Mouse (Mus musculus): ENCODE measurements around the gene Socs4. TPM values are rescaled to one million over a fixed set of nuclear protein-coding genes. Genes with fewer than 3 reads are reported as not detected.

Socs4 gene
- polyA plus RNA-seq, 1 experiment from 2014 or later, result 1.9 TPM

GRCm38 (mm10) chr14:47287021-47287420, 10.3 kb downstream of the Socs4 start:
- whole genome bisulfite sequencing, result 83% methylated on average over 5 of the region's 5 CpGs
- no peak overlapping the region for H3K4me3 ChIP-seq
- H3K27me3 ChIP-seq, result no peaks in the 10 kb centered on the region
- H3K9me3 ChIP-seq (replicated peaks), result no peaks in the 10 kb centered on the region
- H3K36me3 ChIP-seq, result peaks cover 9% of the 10 kb centered on the region; the same call in 1 of the 2 replicates
- H3K9ac ChIP-seq, result no peak overlapping the region
- no peak overlapping the region for H3K27ac ChIP-seq
- no peak for ATAC-seq (replicated peaks; ENCODE audit: insufficient number of reproducible peaks, insufficient read depth, low FRiP score, low read depth)
- no peak overlapping the region for H3K4me2 ChIP-seq
- H3K4me1 ChIP-seq (replicated peaks), result 0 out of 2 replicates have a peak, but pooled peaks cover 3% of the 10 kb centered on the region

GRCm38 (mm10) chr14:47291772-47292171, 15.0 kb downstream of the Socs4 start:
- ATAC-seq (replicated peaks; ENCODE audit: insufficient number of reproducible peaks, insufficient read depth, low FRiP score, low read depth), result no peak
- H3K4me3 ChIP-seq, result no peak overlapping the region
- H3K9me3 ChIP-seq (replicated peaks), result no peaks in the 10 kb centered on the region
- H3K27me3 ChIP-seq, result no peaks in the 10 kb centered on the region
- H3K4me1 ChIP-seq (replicated peaks), result no peaks in the 10 kb centered on the region
- WGBS, result 73% methylated on average over 1 of the region's 1 CpGs
- H3K27ac ChIP-seq, result no peak overlapping the region
- H3K9ac ChIP-seq, result no peak overlapping the region
- peaks cover 9% of the 10 kb centered on the region; the same call in 1 of the 2 replicates for H3K36me3 ChIP-seq
- no peak overlapping the region for H3K4me2 ChIP-seq

- no peak for ATAC-seq (replicated peaks; ENCODE audit: insufficient number of reproducible peaks, insufficient read depth, low FRiP score, low read depth)
- Histone ChIP-seq H3K4me1 (replicated peaks) (peaks cover 7% of the 10 kb centered on the region), H3K27ac (no peak overlapping the region), H3K4me2 (no peak overlapping the region), H3K4me3 (no peak overlapping the region), H3K9ac (no peak overlapping the region), H3K36me3 (peaks cover 9% of the 10 kb centered on the region; the same call in 1 of the 2 replicates), H3K27me3 (no peaks in the 10 kb centered on the region), H3K9me3 (replicated peaks) (no peaks in the 10 kb centered on the region)
- WGBS, result 61% methylated on average over 4 of the region's 4 CpGs
Observed at GRCm38 (mm10) chr14:47294136-47294535, 17.4 kb downstream of the Socs4 start.

- Histone ChIP-seq H3K27me3 (no peaks in the 10 kb centered on the region), H3K27ac (no peak overlapping the region), H3K9ac (no peak overlapping the region), H3K4me1 (replicated peaks) (peaks cover 21% of the 10 kb centered on the region), H3K36me3 (no peaks in the 10 kb centered on the region), H3K4me2 (no peak overlapping the region), H3K9me3 (replicated peaks) (no peaks in the 10 kb centered on the region), H3K4me3 (no peak overlapping the region)
- no peak for ATAC-seq (replicated peaks; ENCODE audit: insufficient number of reproducible peaks, insufficient read depth, low FRiP score, low read depth)
- WGBS, result 55% methylated on average over 2 of the region's 2 CpGs
Observed at GRCm38 (mm10) chr14:47296232-47296631, 19.5 kb downstream of the Socs4 start.

GRCm38 (mm10) chr14:47297785-47298407, 21.2 kb downstream of the Socs4 start, which contains the start of gene Mapk1ip1l:
TSS of gene Mapk1ip1l (plus strand) at chr14:47298266.
- Histone ChIP-seq H3K4me1 (replicated peaks) (peaks cover 22% of the 10 kb centered on the region), H3K4me3 (peak within 1 kb of the TSS; percentile 100), H3K4me2 (peak within 1 kb of the TSS; percentile 65), H3K9ac (peak within 1 kb of the TSS; percentile 99), H3K36me3 (no peaks in the 10 kb centered on the region), H3K9me3 (replicated peaks) (no peaks in the 10 kb centered on the region), H3K27ac (peak within 1 kb of the TSS; percentile 98), H3K27me3 (no peaks in the 10 kb centered on the region)
- ATAC-seq (replicated peaks; ENCODE audit: insufficient number of reproducible peaks, insufficient read depth, low FRiP score, low read depth), result peak; percentile 92
- under 1% methylated on average over 34 of the region's 34 CpGs for WGBS

- peak; percentile 73 for ATAC-seq (replicated peaks; ENCODE audit: insufficient number of reproducible peaks, insufficient read depth, low FRiP score, low read depth)
- H3K27ac ChIP-seq, result peak overlapping the region; percentile 98
- peak overlapping the region; percentile 100 for H3K4me3 ChIP-seq
- H3K36me3 ChIP-seq, result no peaks in the 10 kb centered on the region
- no peaks in the 10 kb centered on the region for H3K9me3 ChIP-seq (replicated peaks)
- 0% methylated on average over 21 of the region's 38 CpGs for WGBS
- peaks cover 25% of the 10 kb centered on the region for H3K4me1 ChIP-seq (replicated peaks)
- H3K4me2 ChIP-seq, result peak overlapping the region; percentile 65
- no peaks in the 10 kb centered on the region for H3K27me3 ChIP-seq
- peak overlapping the region; percentile 99 for H3K9ac ChIP-seq
Observed at GRCm38 (mm10) chr14:47298408-47298792, 21.7 kb downstream of the Socs4 start.

GRCm38 (mm10) chr14:47298819-47299261, 22.1 kb downstream of the Socs4 start:
- Histone ChIP-seq H3K27me3 (no peaks in the 10 kb centered on the region), H3K4me2 (peak overlapping the region; percentile 65), H3K4me1 (replicated peaks) (peaks cover 25% of the 10 kb centered on the region), H3K27ac (peak overlapping the region; percentile 98), H3K9me3 (replicated peaks) (no peaks in the 10 kb centered on the region), H3K9ac (peak overlapping the region; percentile 99), H3K4me3 (peak overlapping the region; percentile 100), H3K36me3 (no peaks in the 10 kb centered on the region)
- under 1% methylated on average over 15 of the region's 15 CpGs for WGBS
- ATAC-seq (replicated peaks; ENCODE audit: insufficient number of reproducible peaks, insufficient read depth, low FRiP score, low read depth), result peak; percentile 24; the same call in 1 of the 2 replicates

- no peak overlapping the region for H3K4me3 ChIP-seq
- H3K9ac ChIP-seq, result no peak overlapping the region
- ATAC-seq (replicated peaks; ENCODE audit: insufficient number of reproducible peaks, insufficient read depth, low FRiP score, low read depth), result no peak
- no peaks in the 10 kb centered on the region for H3K9me3 ChIP-seq (replicated peaks)
- H3K27ac ChIP-seq, result no peak overlapping the region
- H3K36me3 ChIP-seq, result no peaks in the 10 kb centered on the region
- H3K4me1 ChIP-seq (replicated peaks), result peaks cover 20% of the 10 kb centered on the region
- no peaks in the 10 kb centered on the region for H3K27me3 ChIP-seq
- H3K4me2 ChIP-seq, result no peak overlapping the region
- 79% methylated on average over 14 of the region's 14 CpGs for WGBS
Observed at GRCm38 (mm10) chr14:47302885-47303680, 26.4 kb downstream of the Socs4 start.

GRCm38 (mm10) chr14:47304814-47305405, 28.2 kb downstream of the Socs4 start:
- H3K4me1 ChIP-seq (replicated peaks), result peaks cover 11% of the 10 kb centered on the region
- no peaks in the 10 kb centered on the region for H3K27me3 ChIP-seq
- no peak for ATAC-seq (replicated peaks; ENCODE audit: insufficient number of reproducible peaks, insufficient read depth, low FRiP score, low read depth)
- no peak overlapping the region for H3K27ac ChIP-seq
- no peak overlapping the region for H3K4me2 ChIP-seq
- no peaks in the 10 kb centered on the region for H3K9me3 ChIP-seq (replicated peaks)
- H3K9ac ChIP-seq, result no peak overlapping the region
- H3K4me3 ChIP-seq, result no peak overlapping the region
- H3K36me3 ChIP-seq, result no peaks in the 10 kb centered on the region
- WGBS, result 81% methylated on average over 6 of the region's 6 CpGs

- 86% methylated on average over 4 of the region's 4 CpGs for WGBS
- Histone ChIP-seq H3K27me3 (no peaks in the 10 kb centered on the region), H3K9me3 (replicated peaks) (no peaks in the 10 kb centered on the region), H3K36me3 (peaks cover 10% of the 10 kb centered on the region), H3K4me3 (no peak overlapping the region), H3K4me2 (no peak overlapping the region), H3K27ac (no peak overlapping the region), H3K9ac (no peak overlapping the region), H3K4me1 (replicated peaks) (peaks cover 4% of the 10 kb centered on the region; the same call in 1 of the 2 replicates)
- no peak for ATAC-seq (replicated peaks; ENCODE audit: insufficient number of reproducible peaks, insufficient read depth, low FRiP score, low read depth)
Observed at GRCm38 (mm10) chr14:47305933-47306332, 29.2 kb downstream of the Socs4 start.

- WGBS, result 87% methylated on average over 3 of the region's 3 CpGs
Observed at GRCm38 (mm10) chr14:47307669-47308068, 30.9 kb downstream of the Socs4 start.

More at GRCm38 (mm10) chr14:47307669-47308068, 30.9 kb downstream of the Socs4 start:
- Histone ChIP-seq H3K9ac (no peak overlapping the region), H3K9me3 (replicated peaks) (no peaks in the 10 kb centered on the region), H3K4me3 (no peak overlapping the region), H3K4me1 (replicated peaks) (peaks cover 4% of the 10 kb centered on the region; the same call in 1 of the 2 replicates), H3K36me3 (peaks cover 24% of the 10 kb centered on the region), H3K4me2 (no peak overlapping the region), H3K27ac (no peak overlapping the region), H3K27me3 (no peaks in the 10 kb centered on the region)
- no peak for ATAC-seq (replicated peaks; ENCODE audit: insufficient number of reproducible peaks, insufficient read depth, low FRiP score, low read depth)

Measured in heart, embryonic 15.5 days (tissue).